Mouse (Mus musculus) embryonic facial prominence, embryonic 13.5 days (tissue): ENCODE results near the gene Mrpl47. TPM values are rescaled to one million over a fixed set of nuclear protein-coding genes. Genes with fewer than 3 reads are reported as not detected.
"Not testable (repeated sequence)": the region's sequence is repeated elsewhere in the genome, so short reads cannot be mapped to it uniquely, and the experiment has no call there.

ENCODE experiments used
- ATAC-seq: fragments of 200-750 bp; cut with Nextera tagmentation; 2 replicates; pipeline ENCODE4 v1.8.0; 2017; ENCODE audit warnings: low read depth; ENCODE audit not compliant: insufficient number of reproducible peaks, insufficient read depth, low FRiP score, low TSS enrichment
- H3K27ac ChIP-seq: fragments of 300-500 bp; sonication (generic); 2 replicates; pipeline ENCODE4 v1.5.1; 2015; ENCODE audit warnings: moderate library complexity, mild to moderate bottlenecking, inconsistent platforms
- H3K27me3 ChIP-seq: fragments of 300-500 bp; sonication (generic); 2 replicates; pipeline ENCODE4 v1.6.1; 2015; ENCODE audit warnings: mild to moderate bottlenecking, inconsistent platforms
- H3K36me3 ChIP-seq: fragments of 300-500 bp; sonication (generic); 2 replicates; pipeline ENCODE4 v1.6.1; 2015; ENCODE audit warnings: mild to moderate bottlenecking, inconsistent platforms
- H3K4me1 ChIP-seq: fragments of 300-500 bp; sonication (generic); 2 replicates; pipeline ENCODE4 v1.6.1; 2015; ENCODE audit warnings: inconsistent platforms
- H3K4me2 ChIP-seq: fragments of 300-500 bp; sonication (generic); 2 replicates; pipeline ENCODE4 v1.6.1; 2015; ENCODE audit warnings: moderate library complexity, mild to moderate bottlenecking, inconsistent platforms
- H3K4me3 ChIP-seq: fragments of 300-500 bp; sonication (generic); 2 replicates; pipeline ENCODE4 v1.5.1; 2015; ENCODE audit warnings: mild to moderate bottlenecking, inconsistent platforms
- H3K9ac ChIP-seq: fragments of 300-500 bp; sonication (generic); 2 replicates; pipeline ENCODE4 v1.6.1; 2015; ENCODE audit warnings: mild to moderate bottlenecking, inconsistent platforms
- H3K9me3 ChIP-seq: fragments of 300-500 bp; sonication (generic); 2 replicates; pipeline ENCODE4 v1.6.1; 2016; ENCODE audit warnings: inconsistent platforms
- WGBS: fragments of 180-500 bp; shearing (Covaris S2); methylation state at CpG from one replicate; pipeline ENCODE4 v1.1.7; 2015; ENCODE audit warnings: mixed read lengths; 5-methylcytosine and 5-hydroxymethylcytosine counted together
- polyA plus RNA-seq: library from polyadenylated mRNA; unstranded; fragments of >200 nt; fragmentation: Nextera tagmentation; extraction: Ambion mirVana; gene quantifications from 2 replicates; pipeline ENCODE4 v1.2.1, GENCODE M21; 2015

Gene Mrpl47
- 33.4 and 35.8 TPM in 2 replicates for polyA plus RNA-seq

DNA sequence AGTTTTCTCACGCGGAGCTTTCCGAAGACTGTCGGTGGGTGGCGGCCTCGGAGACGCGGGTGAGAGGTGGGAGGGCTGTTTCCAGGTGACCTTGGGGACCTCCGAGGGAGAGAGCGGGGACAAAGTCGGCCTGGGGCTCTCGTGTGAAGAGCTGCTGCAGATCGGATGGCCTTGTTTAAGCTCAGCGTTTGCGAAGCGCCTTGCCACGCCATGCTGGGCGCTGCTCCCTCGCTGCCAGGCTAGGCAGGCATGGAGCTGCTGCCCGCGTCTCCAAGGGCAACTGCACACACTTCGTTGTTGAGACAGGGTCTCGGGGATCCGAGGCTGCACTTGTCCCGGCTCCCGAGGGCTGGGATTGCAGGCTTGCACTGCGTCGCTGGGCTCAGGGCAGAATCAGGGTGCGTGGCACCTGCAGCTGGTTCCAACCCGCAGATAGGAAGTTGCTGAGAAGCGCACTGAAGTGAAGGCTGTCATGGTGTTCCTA, at the start of gene Mrpl47:
Gene Mrpl47, minus strand, starts transcription at position 434 of the 484 bp plus-strand sequence.
- Histone ChIP-seq H3K4me2 (peak within 1 kb of the TSS; percentile 80), H3K4me1 (peaks cover 15% of the 10 kb centered on the region), H3K9me3 (no peaks in the 10 kb centered on the region), H3K27ac (peak within 1 kb of the TSS; percentile 78), H3K27me3 (no peaks in the 10 kb centered on the region), H3K4me3 (peak within 1 kb of the TSS; percentile 96), H3K9ac (peak within 1 kb of the TSS; percentile 90), H3K36me3 (peaks cover 23% of the 10 kb centered on the region)
- under 1% methylated on average over 31 of the region's 31 CpGs for WGBS
- ATAC-seq, result no peak; the same call in 1 of the 2 replicates

DNA sequence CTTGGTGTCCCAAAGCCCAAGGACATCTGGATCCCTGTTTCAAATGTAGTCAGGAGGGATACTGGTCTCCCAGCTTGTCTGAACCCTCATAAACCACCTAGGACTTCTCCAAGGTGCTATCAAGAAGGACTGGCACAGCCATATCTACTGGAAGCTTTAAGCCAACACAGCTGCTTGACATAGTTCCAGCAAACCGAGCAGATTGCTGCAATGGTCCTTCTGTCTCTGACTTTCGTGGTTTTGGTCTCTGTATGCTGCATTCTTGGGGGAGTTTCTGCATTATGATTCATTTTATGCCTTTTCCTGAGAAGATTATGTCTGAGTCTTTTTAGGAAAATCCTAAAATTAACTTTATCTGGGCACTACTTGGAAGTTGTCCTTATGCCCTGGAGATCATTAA, 33.4 kb upstream of the Mrpl47 start:
- WGBS, result 74% methylated on average over 2 of the region's 2 CpGs
- Histone ChIP-seq H3K4me2 (no peak overlapping the region), H3K27me3 (no peaks in the 10 kb centered on the region), H3K4me1 (no peaks in the 10 kb centered on the region), H3K9ac (no peak overlapping the region), H3K4me3 (no peak overlapping the region), H3K9me3 (no peaks in the 10 kb centered on the region), H3K36me3 (no peaks in the 10 kb centered on the region), H3K27ac (no peak overlapping the region)
- ATAC-seq, result no peak

DNA sequence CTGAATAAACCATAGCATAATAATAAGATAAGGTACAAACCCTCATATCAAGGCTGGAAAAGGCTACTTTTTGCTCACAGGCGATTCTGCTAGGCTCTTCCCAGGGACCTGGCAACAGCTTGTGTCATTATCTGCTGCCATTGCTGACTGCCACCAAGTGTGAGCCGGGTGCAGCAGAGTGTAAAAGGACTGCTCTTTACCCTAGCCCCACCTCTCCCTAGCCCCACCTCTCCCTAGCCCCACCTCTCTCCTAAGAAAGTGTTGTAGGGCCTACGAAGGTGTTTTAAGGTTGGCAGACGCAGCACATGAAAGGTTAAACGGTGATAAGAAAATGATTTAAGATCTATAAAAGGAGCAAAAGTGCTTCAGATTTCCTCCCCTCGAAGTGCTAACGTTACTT, 26.5 kb upstream of the Mrpl47 start:
- no peak for ATAC-seq
- WGBS, result 49% methylated on average over 7 of the region's 7 CpGs
- no peaks in the 10 kb centered on the region for H3K4me1 ChIP-seq
- no peaks in the 10 kb centered on the region for H3K36me3 ChIP-seq
- H3K4me3 ChIP-seq, result no peak overlapping the region
- H3K9ac ChIP-seq, result no peak overlapping the region
- no peak overlapping the region for H3K4me2 ChIP-seq
- no peaks in the 10 kb centered on the region for H3K27me3 ChIP-seq
- H3K9me3 ChIP-seq, result no peaks in the 10 kb centered on the region
- H3K27ac ChIP-seq, result no peak overlapping the region

DNA sequence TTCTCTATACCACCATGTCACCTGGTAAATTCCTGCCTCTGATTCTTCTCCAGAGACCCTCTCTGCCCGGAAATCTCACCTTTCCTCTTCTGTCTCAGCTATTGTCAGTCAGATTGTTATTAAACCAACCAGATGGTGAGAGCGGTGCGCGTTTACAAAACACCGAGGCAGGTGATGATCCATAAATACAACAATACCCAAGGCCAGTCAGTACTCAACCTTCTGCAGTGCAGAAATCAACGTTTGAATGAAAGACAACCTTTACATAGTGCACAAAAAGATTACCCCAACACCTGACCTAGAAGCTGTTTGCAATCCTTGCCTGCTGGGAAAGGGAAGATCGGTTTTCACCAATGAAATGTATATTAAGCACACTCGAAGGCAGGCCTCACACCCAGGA, 25.6 kb upstream of the Mrpl47 start:
- Histone ChIP-seq H3K36me3 (no peaks in the 10 kb centered on the region), H3K27me3 (no peaks in the 10 kb centered on the region), H3K4me2 (no peak overlapping the region), H3K27ac (no peak overlapping the region), H3K4me3 (no peak overlapping the region), H3K9ac (no peak overlapping the region), H3K4me1 (no peaks in the 10 kb centered on the region), H3K9me3 (no peaks in the 10 kb centered on the region)
- WGBS, result 53% methylated on average over 8 of the region's 8 CpGs
- ATAC-seq, result no peak

DNA sequence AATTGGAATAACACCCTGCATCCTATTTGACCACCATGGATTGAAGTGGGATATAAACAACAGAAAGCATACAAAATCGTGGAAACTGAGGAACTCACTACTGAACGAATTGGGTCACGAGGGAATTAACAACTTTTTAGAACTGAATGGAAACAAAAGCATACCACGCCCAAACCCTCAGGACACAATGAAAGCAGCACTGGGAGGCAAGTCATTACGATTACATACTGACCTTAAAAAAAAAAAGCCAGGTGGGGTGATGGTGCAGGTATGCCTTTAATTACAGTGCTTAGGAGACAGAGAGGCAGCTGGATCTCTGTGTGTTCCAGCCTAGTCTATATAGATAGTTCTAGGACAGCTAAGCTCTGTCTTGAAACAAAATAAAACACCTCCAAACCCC, 21.8 kb upstream of the Mrpl47 start:
- Histone ChIP-seq H3K4me2 (no peak overlapping the region), H3K4me3 (no peak overlapping the region), H3K27me3 (no peaks in the 10 kb centered on the region), H3K27ac (no peak overlapping the region), H3K36me3 (peaks cover 10% of the 10 kb centered on the region; the same call in 1 of the 2 replicates), H3K4me1 (no peaks in the 10 kb centered on the region), H3K9ac (no peak overlapping the region), H3K9me3 (no peaks in the 10 kb centered on the region)
- ATAC-seq, result no peak
- WGBS, result 62% methylated on average over 5 of the region's 5 CpGs

DNA sequence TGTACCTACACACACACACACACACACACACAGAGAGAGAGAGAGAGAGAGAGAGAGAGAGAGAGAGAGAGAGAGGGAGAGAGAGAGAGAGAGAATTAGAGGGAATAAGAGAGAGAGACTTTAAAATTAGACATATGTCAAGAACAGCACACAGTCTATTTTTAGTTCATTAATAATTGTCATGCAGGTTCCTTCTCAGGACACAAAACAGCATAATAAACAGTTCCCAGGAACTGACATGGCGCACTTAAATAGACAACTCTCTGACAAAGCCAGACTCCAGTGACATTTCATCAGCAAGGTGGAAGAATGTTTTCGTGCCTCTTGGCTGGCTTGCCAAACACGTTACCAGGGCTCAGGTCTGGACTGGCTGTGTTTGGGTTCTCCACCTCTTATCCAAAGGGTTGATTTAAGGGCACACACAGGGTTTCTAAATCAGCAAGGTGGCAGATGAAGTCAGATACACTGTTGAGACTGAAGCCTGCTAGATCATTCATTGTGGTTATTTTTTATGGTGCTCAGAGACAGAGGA, 17.0 kb upstream of the Mrpl47 start:
- H3K4me3 ChIP-seq, result no peak overlapping the region
- H3K4me1 ChIP-seq, result no peaks in the 10 kb centered on the region
- 91% methylated on average over 3 of the region's 3 CpGs for WGBS
- no peak overlapping the region for H3K9ac ChIP-seq
- no peak for ATAC-seq
- H3K4me2 ChIP-seq, result no peak overlapping the region
- no peaks in the 10 kb centered on the region for H3K9me3 ChIP-seq
- no peak overlapping the region for H3K27ac ChIP-seq
- H3K27me3 ChIP-seq, result no peaks in the 10 kb centered on the region
- H3K36me3 ChIP-seq, result peaks cover 54% of the 10 kb centered on the region

DNA sequence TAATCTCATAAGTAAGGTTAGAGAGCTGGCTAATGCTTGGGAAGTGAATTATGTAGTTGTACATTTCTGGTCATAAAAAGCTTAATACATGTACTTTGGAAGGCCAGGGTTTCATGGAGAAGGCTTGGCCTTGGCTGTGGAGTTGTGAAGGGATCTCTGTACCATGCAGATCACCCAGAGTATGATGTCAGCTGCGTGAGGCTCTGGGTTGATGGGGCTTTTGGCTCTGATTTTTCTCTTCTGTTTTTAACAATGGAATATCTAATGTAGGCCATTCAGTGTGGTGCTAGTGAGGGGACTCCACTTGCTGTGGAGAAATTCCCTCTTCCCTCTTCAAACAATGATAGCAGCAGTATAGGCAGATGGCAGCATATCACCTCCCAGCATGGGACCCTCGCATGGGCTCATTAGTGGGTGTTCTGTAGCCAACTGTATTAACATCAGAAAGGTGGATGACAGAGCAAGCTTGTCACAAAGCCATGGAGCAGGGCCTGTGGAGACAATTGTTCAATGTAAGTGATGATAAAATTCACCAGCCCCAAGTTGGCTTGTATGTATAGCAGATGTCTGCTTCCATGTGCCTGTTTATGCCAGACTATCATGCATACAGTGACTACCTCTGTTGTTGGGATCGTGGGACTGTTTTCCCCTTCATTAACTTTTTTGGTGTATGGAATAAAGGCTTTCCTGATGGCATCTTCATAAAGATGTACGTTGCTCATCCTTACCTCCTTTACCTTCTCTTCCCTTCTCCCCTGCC, 12.6 kb upstream of the Mrpl47 start:
- Histone ChIP-seq H3K4me3 (no peak overlapping the region), H3K9ac (no peak overlapping the region), H3K9me3 (no peaks in the 10 kb centered on the region), H3K27me3 (no peaks in the 10 kb centered on the region), H3K27ac (no peak overlapping the region), H3K4me2 (no peak overlapping the region), H3K4me1 (no peaks in the 10 kb centered on the region), H3K36me3 (peaks cover 78% of the 10 kb centered on the region)
- ATAC-seq, result no peak
- 91% methylated on average over 4 of the region's 4 CpGs for WGBS

DNA sequence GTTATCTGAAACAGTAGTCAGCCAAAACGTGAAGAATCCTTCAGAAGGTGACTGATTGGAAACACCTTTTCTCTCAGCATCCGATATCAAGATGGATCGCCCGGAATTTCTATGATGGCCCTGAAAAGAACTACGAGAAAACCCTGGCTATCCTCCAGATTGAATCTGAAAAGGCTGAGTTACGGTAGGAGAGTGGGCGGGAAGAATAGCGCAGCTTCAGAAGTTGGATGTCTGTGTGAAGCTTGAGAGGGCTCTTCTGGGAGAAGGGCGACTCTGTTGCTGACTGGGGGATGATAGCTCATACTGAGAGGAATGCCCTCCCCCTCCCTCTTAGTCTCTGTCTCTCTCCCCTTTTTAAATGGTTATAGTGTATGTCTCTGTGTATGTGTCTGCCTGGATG, 11.0 kb upstream of the Mrpl47 start:
- no peak overlapping the region for H3K4me2 ChIP-seq
- H3K36me3 ChIP-seq, result peaks cover 74% of the 10 kb centered on the region
- ATAC-seq, result no peak
- no peaks in the 10 kb centered on the region for H3K4me1 ChIP-seq
- H3K4me3 ChIP-seq, result no peak overlapping the region
- H3K9ac ChIP-seq, result no peak overlapping the region
- no peak overlapping the region for H3K27ac ChIP-seq
- H3K27me3 ChIP-seq, result no peaks in the 10 kb centered on the region
- H3K9me3 ChIP-seq, result no peaks in the 10 kb centered on the region
- 93% methylated on average over 9 of the region's 9 CpGs for WGBS

DNA sequence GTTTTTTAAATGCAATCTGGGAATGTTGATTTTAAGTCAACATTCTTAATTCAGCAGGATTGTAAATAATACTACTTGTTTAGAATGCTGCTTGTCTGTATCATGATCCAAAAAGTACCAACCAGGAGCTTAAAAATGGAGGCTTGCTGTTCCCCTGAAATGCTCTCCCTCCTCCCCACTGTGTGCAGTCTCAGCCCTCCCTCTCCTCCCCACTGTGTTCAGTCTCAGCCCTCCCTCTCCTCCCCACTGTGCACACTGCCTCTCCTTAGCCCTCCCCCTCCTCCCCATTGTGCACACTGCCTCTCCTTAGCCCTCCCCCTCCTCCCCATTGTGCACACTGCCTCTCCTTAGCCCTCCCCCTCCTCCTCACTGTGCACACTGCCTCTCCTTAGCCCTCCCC, 8.0 kb upstream of the Mrpl47 start:
- H3K4me3 ChIP-seq, H3K4me2 ChIP-seq, H3K4me1 ChIP-seq, H3K9ac ChIP-seq, H3K27ac ChIP-seq, H3K27me3 ChIP-seq, H3K9me3 ChIP-seq, ATAC-seq: not testable (repeated sequence)
- peaks cover 62% of the 10 kb centered on the region for H3K36me3 ChIP-seq

DNA sequence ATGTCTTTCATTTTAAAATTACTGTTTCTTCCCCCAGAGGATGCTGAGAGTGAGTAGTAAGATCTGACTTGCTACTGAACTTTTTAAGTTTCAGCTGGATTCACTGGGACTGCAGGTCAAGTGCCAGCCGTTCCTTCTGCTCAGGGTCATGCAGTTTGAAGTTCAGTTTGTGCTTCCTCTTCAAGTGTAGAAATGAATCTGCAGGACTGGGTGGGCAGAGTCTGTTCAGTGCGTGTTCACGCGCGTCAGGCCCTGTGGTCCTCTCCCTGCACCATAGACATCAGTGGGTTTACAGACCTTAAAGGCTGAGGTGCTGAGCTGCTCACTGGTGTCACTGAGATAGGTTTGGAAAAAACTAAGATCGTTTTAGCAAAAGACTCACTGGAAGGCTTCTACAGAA, 7.6 kb upstream of the Mrpl47 start:
- 95% methylated on average over 6 of the region's 6 CpGs for WGBS
- H3K4me3 ChIP-seq, result no peak overlapping the region
- H3K36me3 ChIP-seq, result peaks cover 58% of the 10 kb centered on the region

DNA sequence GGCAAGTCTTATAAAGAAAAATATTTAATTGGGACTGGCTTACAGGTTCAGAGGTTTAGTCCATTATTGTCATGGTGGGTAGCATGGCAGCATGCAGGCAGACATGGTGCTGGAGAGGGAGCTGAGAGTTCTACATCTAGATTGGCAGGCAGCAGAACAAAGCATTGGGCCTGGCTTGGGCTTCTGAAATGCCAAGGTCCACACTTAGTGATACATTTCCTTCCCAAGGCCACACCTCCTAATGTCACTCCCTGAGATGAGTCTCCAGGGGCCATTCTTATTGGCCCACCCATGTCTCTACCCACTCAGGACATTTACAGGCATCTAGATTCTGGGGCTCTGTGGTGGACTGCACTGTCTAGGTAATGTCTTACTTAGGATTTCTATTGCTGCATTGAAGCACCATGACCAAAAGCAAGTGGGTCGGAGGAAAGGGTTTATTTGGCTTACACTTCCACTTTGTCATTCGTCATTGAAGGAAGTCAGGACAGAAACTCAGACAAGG, 4.9 kb upstream of the Mrpl47 start:
- H3K9ac ChIP-seq, result no peak overlapping the region
- H3K9me3 ChIP-seq, result no peaks in the 10 kb centered on the region
- no peak overlapping the region for H3K4me2 ChIP-seq
- H3K27me3 ChIP-seq, result no peaks in the 10 kb centered on the region
- H3K4me3 ChIP-seq, result no peak overlapping the region
- peaks cover 35% of the 10 kb centered on the region for H3K36me3 ChIP-seq
- 80% methylated on average over 2 of the region's 2 CpGs for whole genome bisulfite sequencing
- H3K27ac ChIP-seq, result no peak overlapping the region
- peaks cover 12% of the 10 kb centered on the region for H3K4me1 ChIP-seq
- no peak for ATAC-seq

More for the DNA sequence above, 7.6 kb upstream of the Mrpl47 start:
- Histone ChIP-seq H3K4me1 (no peaks in the 10 kb centered on the region), H3K9ac (no peak overlapping the region), H3K27me3 (no peaks in the 10 kb centered on the region), H3K27ac (no peak overlapping the region), H3K9me3 (no peaks in the 10 kb centered on the region), H3K4me2 (no peak overlapping the region)
- ATAC-seq, result no peak

DNA sequence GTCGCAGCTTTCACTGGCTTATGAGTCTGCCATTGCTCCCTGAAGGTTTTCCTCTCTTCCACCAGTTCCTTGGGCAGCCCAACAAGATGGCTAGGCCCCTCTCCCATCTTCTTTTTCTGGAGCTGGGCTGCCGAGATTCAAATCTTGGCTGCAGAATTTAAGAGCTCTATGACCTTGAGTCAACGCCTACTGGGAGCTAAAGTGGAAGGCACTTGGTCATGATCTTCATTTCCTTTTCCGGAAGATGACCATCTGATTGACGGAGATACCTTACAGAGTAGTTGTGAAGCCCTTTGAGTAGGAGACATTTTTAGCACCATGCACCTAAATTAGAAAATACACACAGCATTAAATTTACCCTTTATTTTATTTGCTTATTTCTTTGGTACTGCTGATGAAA, 1.1 kb upstream of the Mrpl47 start:
- Histone ChIP-seq H3K4me2 (peak overlapping the region; percentile 80; the same call in 1 of the 2 replicates), H3K36me3 (peaks cover 17% of the 10 kb centered on the region), H3K9me3 (no peaks in the 10 kb centered on the region), H3K9ac (no peak overlapping the region), H3K27me3 (no peaks in the 10 kb centered on the region), H3K4me3 (no peak overlapping the region), H3K4me1 (peaks cover 15% of the 10 kb centered on the region), H3K27ac (no peak overlapping the region)
- ATAC-seq, result no peak
- 94% methylated on average over 5 of the region's 5 CpGs for WGBS
